Mouse (Mus musculus): ENCODE results near the gene Bcl2l13. TPM values are rescaled to one million over a fixed set of nuclear protein-coding genes. Genes with fewer than 3 reads are reported as not detected.
"Not testable (repeated sequence)": the region's sequence is repeated elsewhere in the genome, so short reads cannot be mapped to it uniquely, and the experiment has no call there.

The Bcl2l13 gene
- total and polyA plus RNA-seq, 3 experiments = 43.7 to 49.9 TPM; not detected in 1

GRCm38 (mm10) chr6:120916074-120916971 lies 80.3 kb downstream of the Bcl2l13 start, which contains the start of gene Bid (continued):
- TF ChIP-seq MAX (IDR thresholded peaks at IDR 0.05; ENCODE audit: low read length) = peak; percentile 44; the same call in 1 of the 2 replicates
- TF ChIP-seq BHLHE40 (IDR thresholded peaks at IDR 0.05; ENCODE audit: borderline replicate concordance, low read depth, low read length) = no peak
- peak; percentile 57; the same call in 1 of the 2 replicates for TF ChIP-seq ZMIZ1 (IDR thresholded peaks at IDR 0.05; ENCODE audit: low read depth, low read length)
- no peak for TF ChIP-seq GATA1 (IDR thresholded peaks at IDR 0.05; ENCODE audit: low read depth, low read length)
- TF ChIP-seq GABPA (IDR thresholded peaks at IDR 0.05; ENCODE audit: low read depth, low read length) = no peak
- TF ChIP-seq SIN3A (IDR thresholded peaks at IDR 0.05; ENCODE audit: low read length) = no peak
- TF ChIP-seq CHD2 (IDR thresholded peaks at IDR 0.05; ENCODE audit: low read length) = no peak
- peak; percentile 77; the same call in 1 of the 2 replicates for TF ChIP-seq MXI1 (IDR thresholded peaks at IDR 0.05; ENCODE audit: low read depth, low read length)
- no peak for TF ChIP-seq HCFC1 (IDR thresholded peaks at IDR 0.05; ENCODE audit: low read depth, low read length)
- TF ChIP-seq E2F4 (IDR thresholded peaks at IDR 0.05; ENCODE audit: borderline replicate concordance, low read depth, low read length) = no peak

GRCm38 (mm10) chr6:120916972-120917881 lies 81.2 kb downstream of the Bcl2l13 start:
- peaks cover 0 to 33% of the 10 kb centered on the region in 2 experiments; a peak in 2 of 4 replicates for H3K36me3 ChIP-seq (ENCODE audit: control insufficient read depth in 1 of 2, insufficient read depth in 2 of 2, low read length in 2 of 2)
- H3K79me2 ChIP-seq (ENCODE audit: control insufficient read depth, insufficient read depth, low read length, poor library complexity) = peaks cover 21% of the 10 kb centered on the region
- peak overlapping the region; percentile 88 to 99 for H3K4me3 ChIP-seq (ENCODE audit: control insufficient read depth in 1 of 2, insufficient read depth in 1 of 2, low read depth in 2 of 2, low read length in 2 of 2)
- H3K4me1 ChIP-seq (ENCODE audit: control insufficient read depth in 1 of 2, insufficient read depth in 2 of 2, low read length in 2 of 2) = peaks cover 17 to 41% of the 10 kb centered on the region in 2 experiments
- peak; percentile 59 for DNase-seq (ENCODE audit: low read depth, low spot score)
- TF ChIP-seq HCFC1 (IDR thresholded peaks at IDR 0.05; ENCODE audit: low read depth, low read length) (peak; percentile 33), ZNF384 (IDR thresholded peaks at IDR 0.05; ENCODE audit: low read depth, low read length) (peak; percentile 80), MAX (IDR thresholded peaks at IDR 0.05; ENCODE audit: low read length) (peak; percentile 42; the same call in 1 of the 2 replicates), MYC (IDR thresholded peaks at IDR 0.05; ENCODE audit: low read depth, low read length) (peak; percentile 65; the same call in 1 of the 2 replicates), USF1 (IDR thresholded peaks at IDR 0.05; ENCODE audit: low read depth, low read length) (peak; percentile 78), SIN3A (IDR thresholded peaks at IDR 0.05; ENCODE audit: low read length) (peak; percentile 60), USF2 (IDR thresholded peaks at IDR 0.05; ENCODE audit: borderline replicate concordance in 1 of 2, insufficient read depth in 1 of 2, low read depth in 1 of 2, low read length in 2 of 2) (peak in 1 of 2 experiments; percentile 30; a peak in 1 of 4 replicates), BHLHE40 (IDR thresholded peaks at IDR 0.05; ENCODE audit: borderline replicate concordance, low read depth, low read length) (0 out of 2 replicates have a peak, but pooled peaks have one; percentile 6), ETS1 (IDR thresholded peaks at IDR 0.05; ENCODE audit: low read depth, low read length) (peak; percentile 14; the same call in 1 of the 2 replicates), MXI1 (IDR thresholded peaks at IDR 0.05; ENCODE audit: low read depth, low read length) (peak; percentile 85)
- H3K27ac ChIP-seq (ENCODE audit: control insufficient read depth, low read depth, low read length) = peak overlapping the region; percentile 52
- not testable (repeated sequence) for H3K9me3 ChIP-seq (replicated peaks; ENCODE audit: insufficient read depth, low read length); H3K27me3 ChIP-seq (ENCODE audit: control insufficient read depth in 1 of 2, insufficient read depth in 2 of 2, low read length in 2 of 2)
- peak overlapping the region; percentile 90 for H3K9ac ChIP-seq (ENCODE audit: control insufficient read depth, low read depth, low read length, poor library complexity, severe bottlenecking)

Data from MEL (cell line).